Comparison of ENCODE assay signal across 9 mouse cellular contexts in the genomic region with DNA sequence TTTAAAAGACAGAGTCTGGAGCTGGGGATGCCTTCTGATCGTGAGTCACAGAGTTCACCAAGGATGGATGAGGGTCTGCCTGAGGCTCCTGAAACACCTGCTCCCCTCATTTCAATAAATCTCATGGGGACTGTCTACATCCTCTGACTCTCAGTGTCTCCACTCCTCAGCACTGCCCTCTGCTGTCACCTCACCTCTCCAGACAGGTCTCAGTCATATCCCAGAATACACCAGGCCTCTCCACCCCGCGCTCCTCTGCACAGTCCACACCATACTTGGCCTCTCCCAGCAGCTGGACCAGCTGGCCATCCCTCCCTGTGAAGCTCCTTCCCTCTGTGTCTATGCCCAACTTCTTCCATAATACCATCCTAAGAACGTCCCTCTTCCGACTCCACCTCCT.
A peak's percentile ranks its signal among the peaks of the same experiment; 100 is the strongest.
DNase-seq lines count a peak whose midpoint lies in the region; ATAC-seq and TF ChIP-seq lines count a peak whose summit lies in the region.
"Had no signal": no experiment of that assay in that cellular context is flagged by ENCODE, and none has a peak within 500 bp of the region (broad histone marks: within the 10 kb centered on the region; RNA-seq: fewer than 3 reads in every experiment).

No protein-coding gene starts in this region.

- H3K27ac ChIP-seq in heart, embryonic 12.5 days (ENCODE audit: poor library complexity, severe bottlenecking) = no peak overlapping the region
- H3K27ac ChIP-seq in liver, postnatal 0 days (ENCODE audit: low read depth) = no peak overlapping the region
- H3K27ac ChIP-seq in liver, embryonic 11.5 days (ENCODE audit: low read depth, low read length) = no peak overlapping the region
- no peak overlapping the region for H3K27ac ChIP-seq in heart, embryonic 16.5 days (ENCODE audit: low read length)

- H3K9ac ChIP-seq in heart, embryonic 12.5 days = no peak overlapping the region
- H3K9ac ChIP-seq in liver, postnatal 0 days (replicated peaks) = no peak overlapping the region
- no peak overlapping the region for H3K9ac ChIP-seq in liver, embryonic 11.5 days (ENCODE audit: low read depth, low read length)
- H3K9ac ChIP-seq in heart, embryonic 16.5 days (ENCODE audit: low read length) = no peak overlapping the region

- peak; percentile 32 for TF ChIP-seq CTCF in liver, postnatal 0 days (IDR thresholded peaks at IDR 0.05; ENCODE audit: low read depth)

- H3K4me1 ChIP-seq in heart, embryonic 12.5 days (replicated peaks) = peaks cover 11% of the 10 kb centered on the region
- H3K4me1 ChIP-seq in liver, postnatal 0 days (ENCODE audit: insufficient read depth) = no peaks in the 10 kb centered on the region
- no peaks in the 10 kb centered on the region for H3K4me1 ChIP-seq in liver, embryonic 11.5 days (replicated peaks; ENCODE audit: control insufficient read depth, insufficient read depth, low read length)
- no peaks in the 10 kb centered on the region for H3K4me1 ChIP-seq in heart, embryonic 16.5 days (ENCODE audit: control insufficient read depth, insufficient read depth, low read length)

- no peaks in the 10 kb centered on the region for H3K27me3 ChIP-seq in heart, embryonic 12.5 days (replicated peaks)
- no peaks in the 10 kb centered on the region for H3K27me3 ChIP-seq in liver, postnatal 0 days (ENCODE audit: insufficient read depth, low read length)
- no peaks in the 10 kb centered on the region for H3K27me3 ChIP-seq in liver, embryonic 11.5 days (replicated peaks; ENCODE audit: control insufficient read depth, insufficient read depth, low read length)
- no peaks in the 10 kb centered on the region for H3K27me3 ChIP-seq in heart, embryonic 16.5 days (ENCODE audit: control insufficient read depth, insufficient read depth, low read length)

- 67% methylated on average over 5 of the region's 5 CpGs for WGBS in heart, embryonic 12.5 days
- 78% methylated on average over 5 of the region's 5 CpGs for WGBS in liver, postnatal 0 days (ENCODE audit: insufficient replicate concordance)
- 77% methylated on average over 5 of the region's 5 CpGs for WGBS in liver, embryonic 11.5 days
- WGBS in heart, embryonic 16.5 days = 70% methylated on average over 5 of the region's 5 CpGs

- H3K36me3 ChIP-seq in heart, embryonic 12.5 days = no peaks in the 10 kb centered on the region
- H3K36me3 ChIP-seq in liver, postnatal 0 days (replicated peaks; ENCODE audit: insufficient read depth, low read length) = no peaks in the 10 kb centered on the region
- H3K36me3 ChIP-seq in liver, embryonic 11.5 days (ENCODE audit: control insufficient read depth, insufficient read depth, low read length) = no peaks in the 10 kb centered on the region
- no peaks in the 10 kb centered on the region for H3K36me3 ChIP-seq in heart, embryonic 16.5 days (ENCODE audit: control insufficient read depth, insufficient read depth)

- no peak overlapping the region for H3K4me2 ChIP-seq in heart, embryonic 12.5 days
- no peak overlapping the region for H3K4me2 ChIP-seq in liver, postnatal 0 days (ENCODE audit: low read depth, low read length)
- H3K4me2 ChIP-seq in liver, embryonic 11.5 days = no peak overlapping the region
- H3K4me2 ChIP-seq in heart, embryonic 16.5 days (ENCODE audit: low read depth, low read length) = no peak overlapping the region

- intact Hi-C loops in heart, postnatal 36 days (cut with DNase I) = no loop called here

- TF ChIP-seq EP300 in liver, postnatal 0 days (IDR thresholded peaks at IDR 0.05; ENCODE audit: low read depth) = no peak

- no peak overlapping the region for H3K4me3 ChIP-seq in heart, embryonic 12.5 days
- H3K4me3 ChIP-seq in liver, postnatal 0 days (ENCODE audit: low read depth, low read length) = no peak overlapping the region
- H3K4me3 ChIP-seq in liver, embryonic 11.5 days (ENCODE audit: low read depth, low read length) = no peak overlapping the region
- H3K4me3 ChIP-seq in heart, embryonic 16.5 days (ENCODE audit: low read length) = no peak overlapping the region
- H3K4me3 ChIP-seq: erythroblast, embryonic 14.5 days had no signal

- no peaks in the 10 kb centered on the region for H3K9me3 ChIP-seq in heart, embryonic 12.5 days (replicated peaks)
- no peaks in the 10 kb centered on the region for H3K9me3 ChIP-seq in liver, postnatal 0 days (ENCODE audit: low read length)
- H3K9me3 ChIP-seq in liver, embryonic 11.5 days (ENCODE audit: control insufficient read depth, low read length) = no peaks in the 10 kb centered on the region
- H3K9me3 ChIP-seq in heart, embryonic 16.5 days (replicated peaks; ENCODE audit: control insufficient read depth, low read length) = no peaks in the 10 kb centered on the region

- ATAC-seq in heart, embryonic 12.5 days (ENCODE audit: insufficient number of reproducible peaks, low FRiP score) = peak; percentile 50; the same call in 1 of the 2 replicates
- ATAC-seq in liver, postnatal 0 days = no peak
- ATAC-seq in liver, embryonic 11.5 days (replicated peaks; ENCODE audit: low FRiP score) = no peak
- 0 out of 2 replicates have a peak, but pooled peaks have one; percentile 47 for ATAC-seq in heart, embryonic 16.5 days (replicated peaks; ENCODE audit: extremely low read depth, insufficient read depth, low FRiP score)

- no peak for DNase-seq in heart, postnatal 36 days
- DNase-seq in liver, postnatal 0 days = no peak
- DNase-seq in liver, embryonic 11.5 days (ENCODE audit: low spot score) = no peak
- peak; percentile 18 for DNase-seq in ES-CJ7 (ENCODE audit: low read depth, low spot score)
- DNase-seq in frontal cortex, postnatal 36 days (ENCODE audit: low spot score in 2 of 2) = no peak
- DNase-seq: lung, postnatal 36 days had no signal

Comparison
In these comparisons a context has a peak if more than half of its experiments do, and no peak if none do; other contexts are left out.
1. ATAC-seq: peak in heart, embryonic 12.5 days (single experiment) and heart, embryonic 16.5 days (single experiment); none in liver, postnatal 0 days (single experiment) and liver, embryonic 11.5 days (single experiment).